Mouse (Mus musculus): Measurements from ENCODE around the gene Gm10309. TPM values are rescaled to one million over a fixed set of nuclear protein-coding genes. Genes with fewer than 3 reads are reported as not detected.
"Not testable (repeated sequence)": the region's sequence is repeated elsewhere in the genome, so short reads cannot be mapped to it uniquely, and the experiment has no call there.

The Gm10309 gene
- polyA plus RNA-seq, 1 experiment: 0.05 TPM

- 64% methylated on average over 7 of the region's 7 CpGs for WGBS
- H3K4me1 ChIP-seq (ENCODE audit: control insufficient read depth, insufficient read depth, insufficient read length, low read length): no peaks in the 10 kb centered on the region
- no peak overlapping the region for H3K27ac ChIP-seq (ENCODE audit: insufficient read depth, low read depth, low read length)
- H3K27me3 ChIP-seq (ENCODE audit: control insufficient read depth, insufficient read depth, low read length): no peaks in the 10 kb centered on the region
- H3K4me3 ChIP-seq (ENCODE audit: low read depth, low read length): no peak overlapping the region
- TF ChIP-seq CTCF (IDR thresholded peaks at IDR 0.05; ENCODE audit: extremely low read depth, insufficient read length, insufficient replicate concordance, low read depth, low read length): no peak
- TF ChIP-seq POLR2A (IDR thresholded peaks at IDR 0.05; ENCODE audit: low read depth, low read length): no peak
- peaks cover 9% of the 10 kb centered on the region for H3K36me3 ChIP-seq (ENCODE audit: control insufficient read depth, insufficient read depth, low read length)
Measured at GRCm38 (mm10) chr17:86492376-86492775, 12.7 kb downstream of the Gm10309 start.

DNA sequence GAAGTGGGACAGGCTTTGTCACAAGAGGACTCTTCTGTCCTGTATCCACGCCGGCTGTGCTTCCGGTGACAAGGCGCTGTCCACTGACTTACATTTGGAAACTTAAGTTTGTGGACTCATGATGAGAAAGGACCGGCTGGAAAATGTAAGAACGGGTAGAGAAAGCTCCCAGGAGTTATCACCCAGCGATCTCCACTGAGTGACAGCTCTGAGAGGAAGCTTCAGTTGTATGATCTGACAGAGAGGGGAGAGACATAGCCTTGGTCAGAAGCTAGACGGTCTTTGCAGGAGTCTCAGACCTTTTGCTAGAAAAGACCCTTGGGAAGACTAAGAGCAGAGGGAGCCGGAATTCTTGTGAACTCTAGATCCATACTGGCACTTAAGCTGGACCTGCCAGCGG is 15.2 kb downstream of the Gm10309 start:
- H3K4me1 ChIP-seq (ENCODE audit: control insufficient read depth, insufficient read depth, insufficient read length, low read length): no peaks in the 10 kb centered on the region
- WGBS: 90% methylated on average over 10 of the region's 10 CpGs
- peaks cover 9% of the 10 kb centered on the region for H3K36me3 ChIP-seq (ENCODE audit: control insufficient read depth, insufficient read depth, low read length)
- no peak overlapping the region for H3K4me3 ChIP-seq (ENCODE audit: low read depth, low read length)
- H3K27me3 ChIP-seq (ENCODE audit: control insufficient read depth, insufficient read depth, low read length): no peaks in the 10 kb centered on the region
- H3K27ac ChIP-seq (ENCODE audit: insufficient read depth, low read depth, low read length): no peak overlapping the region
- no peak for TF ChIP-seq POLR2A (IDR thresholded peaks at IDR 0.05; ENCODE audit: low read depth, low read length)
- TF ChIP-seq CTCF (IDR thresholded peaks at IDR 0.05; ENCODE audit: extremely low read depth, insufficient read length, insufficient replicate concordance, low read depth, low read length): no peak

- Histone ChIP-seq H3K4me1 (ENCODE audit: control insufficient read depth, insufficient read depth, insufficient read length, low read length) (0 out of 2 replicates have a peak, but pooled peaks cover 2% of the 10 kb centered on the region), H3K27ac (ENCODE audit: insufficient read depth, low read depth, low read length) (no peak overlapping the region), H3K4me3 (ENCODE audit: low read depth, low read length) (no peak overlapping the region), H3K27me3 (ENCODE audit: control insufficient read depth, insufficient read depth, low read length) (no peaks in the 10 kb centered on the region), H3K36me3 (ENCODE audit: control insufficient read depth, insufficient read depth, low read length) (peaks cover 7% of the 10 kb centered on the region)
- WGBS: 85% methylated on average over 3 of the region's 3 CpGs
- TF ChIP-seq POLR2A (IDR thresholded peaks at IDR 0.05; ENCODE audit: low read depth, low read length): no peak
- TF ChIP-seq CTCF (IDR thresholded peaks at IDR 0.05; ENCODE audit: extremely low read depth, insufficient read length, insufficient replicate concordance, low read depth, low read length): no peak
Measured at GRCm38 (mm10) chr17:86487450-86487849, 17.6 kb downstream of the Gm10309 start.

DNA sequence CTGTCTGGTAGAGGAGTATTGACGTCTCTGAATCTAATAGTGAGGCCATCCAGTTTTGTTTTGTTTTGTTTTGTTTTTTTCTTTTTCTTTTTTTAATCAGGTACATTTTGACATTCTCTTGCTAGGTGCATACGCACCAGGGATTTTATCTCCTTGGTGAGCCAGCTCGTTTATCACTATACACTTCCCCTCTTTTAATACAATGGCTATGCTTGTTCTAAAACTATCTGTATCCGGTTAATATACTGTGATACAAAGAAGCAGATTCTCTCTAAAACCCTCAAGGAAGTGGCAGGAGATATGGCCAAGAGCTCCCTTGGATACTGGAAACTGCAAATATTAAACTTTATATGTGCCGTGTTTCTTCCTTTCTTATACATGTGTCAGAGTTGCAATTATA is 18.4 kb downstream of the Gm10309 start:
- H3K4me1 ChIP-seq (ENCODE audit: control insufficient read depth, insufficient read depth, insufficient read length, low read length): 0 out of 2 replicates have a peak, but pooled peaks cover 2% of the 10 kb centered on the region
- H3K36me3 ChIP-seq (ENCODE audit: control insufficient read depth, insufficient read depth, low read length): peaks cover 7% of the 10 kb centered on the region; the same call in 1 of the 2 replicates
- 89% methylated on average over 5 of the region's 5 CpGs for WGBS
- H3K4me3 ChIP-seq (ENCODE audit: low read depth, low read length): no peak overlapping the region
- no peaks in the 10 kb centered on the region for H3K27me3 ChIP-seq (ENCODE audit: control insufficient read depth, insufficient read depth, low read length)
- TF ChIP-seq CTCF (IDR thresholded peaks at IDR 0.05; ENCODE audit: extremely low read depth, insufficient read length, insufficient replicate concordance, low read depth, low read length) (no peak), POLR2A (IDR thresholded peaks at IDR 0.05; ENCODE audit: low read depth, low read length) (no peak)
- H3K27ac ChIP-seq (ENCODE audit: insufficient read depth, low read depth, low read length): no peak overlapping the region

DNA sequence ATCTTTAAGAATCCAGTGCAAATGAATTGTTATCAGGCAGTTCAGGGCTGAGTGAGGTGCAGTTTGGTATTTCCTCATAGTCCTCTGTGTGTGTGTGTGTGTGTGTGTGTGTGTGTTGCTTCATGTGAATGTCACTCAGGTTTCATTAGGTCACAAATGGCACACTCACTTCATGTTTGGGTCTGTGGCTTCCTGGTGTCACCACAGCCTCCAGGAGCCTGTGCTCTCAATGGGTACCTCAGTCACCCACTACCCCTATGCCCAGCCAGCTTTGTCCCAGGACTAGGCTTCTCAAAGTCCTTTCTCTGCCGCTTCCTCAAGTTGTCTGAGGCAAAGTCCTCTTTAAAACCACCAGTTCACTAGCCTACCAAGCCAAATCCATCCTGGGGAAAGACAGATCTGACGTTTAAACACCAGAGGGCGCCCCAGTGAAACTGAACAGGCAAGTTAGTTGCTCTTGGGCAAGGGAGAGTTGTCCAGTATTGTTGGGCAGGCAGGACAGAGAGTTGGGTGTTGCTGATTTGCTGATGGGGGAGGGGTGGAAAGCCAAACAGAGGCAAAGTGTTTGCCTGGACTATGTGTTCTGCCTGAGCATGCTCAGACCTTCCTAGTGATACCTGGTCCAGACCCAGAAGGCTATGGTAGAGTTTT is 20.8 kb downstream of the Gm10309 start:
- TF ChIP-seq POLR2A (IDR thresholded peaks at IDR 0.05; ENCODE audit: low read depth, low read length) (no peak), CTCF (IDR thresholded peaks at IDR 0.05; ENCODE audit: extremely low read depth, insufficient read length, insufficient replicate concordance, low read depth, low read length) (peak; percentile 68; the same call in 1 of the 2 replicates)
- no peak overlapping the region for H3K4me3 ChIP-seq (ENCODE audit: low read depth, low read length)
- H3K4me1 ChIP-seq (ENCODE audit: control insufficient read depth, insufficient read depth, insufficient read length, low read length): 0 out of 2 replicates have a peak, but pooled peaks cover 2% of the 10 kb centered on the region
- no peaks in the 10 kb centered on the region for H3K27me3 ChIP-seq (ENCODE audit: control insufficient read depth, insufficient read depth, low read length)
- WGBS: 5% methylated on average over 3 of the region's 3 CpGs
- H3K27ac ChIP-seq (ENCODE audit: insufficient read depth, low read depth, low read length): no peak overlapping the region
- peaks cover 4% of the 10 kb centered on the region; the same call in 1 of the 2 replicates for H3K36me3 ChIP-seq (ENCODE audit: control insufficient read depth, insufficient read depth, low read length)

- H3K4me1 ChIP-seq (ENCODE audit: control insufficient read depth, insufficient read depth, insufficient read length, low read length): 0 out of 2 replicates have a peak, but pooled peaks cover 5% of the 10 kb centered on the region
- H3K4me3 ChIP-seq (ENCODE audit: low read depth, low read length): no peak overlapping the region
- no peak for TF ChIP-seq POLR2A (IDR thresholded peaks at IDR 0.05; ENCODE audit: low read depth, low read length)
- H3K27ac ChIP-seq (ENCODE audit: insufficient read depth, low read depth, low read length): no peak overlapping the region
- no peaks in the 10 kb centered on the region for H3K27me3 ChIP-seq (ENCODE audit: control insufficient read depth, insufficient read depth, low read length)
- WGBS: 92% methylated on average over 10 of the region's 10 CpGs
- H3K36me3 ChIP-seq (ENCODE audit: control insufficient read depth, insufficient read depth, low read length): 0 out of 2 replicates have a peak, but pooled peaks cover 2% of the 10 kb centered on the region
Measured at GRCm38 (mm10) chr17:86482675-86483074, 22.4 kb downstream of the Gm10309 start.

- Histone ChIP-seq H3K4me3 (ENCODE audit: low read depth, low read length) (no peak overlapping the region), H3K27me3 (ENCODE audit: control insufficient read depth, insufficient read depth, low read length) (no peaks in the 10 kb centered on the region), H3K36me3 (ENCODE audit: control insufficient read depth, insufficient read depth, low read length) (0 out of 2 replicates have a peak, but pooled peaks cover 2% of the 10 kb centered on the region), H3K4me1 (ENCODE audit: control insufficient read depth, insufficient read depth, insufficient read length, low read length) (0 out of 2 replicates have a peak, but pooled peaks cover 5% of the 10 kb centered on the region), H3K27ac (ENCODE audit: insufficient read depth, low read depth, low read length) (no peak overlapping the region)
- TF ChIP-seq CTCF (IDR thresholded peaks at IDR 0.05; ENCODE audit: extremely low read depth, insufficient read length, insufficient replicate concordance, low read depth, low read length) (no peak), POLR2A (IDR thresholded peaks at IDR 0.05; ENCODE audit: low read depth, low read length) (no peak)
- 54% methylated on average over 10 of the region's 10 CpGs for WGBS
Measured at GRCm38 (mm10) chr17:86479406-86479805, 25.6 kb downstream of the Gm10309 start.

GRCm38 (mm10) chr17:86477401-86477800 is 27.6 kb downstream of the Gm10309 start:
- H3K36me3 ChIP-seq (ENCODE audit: control insufficient read depth, insufficient read depth, low read length); H3K4me3 ChIP-seq (ENCODE audit: low read depth, low read length); H3K27ac ChIP-seq (ENCODE audit: insufficient read depth, low read depth, low read length); H3K27me3 ChIP-seq (ENCODE audit: control insufficient read depth, insufficient read depth, low read length); H3K4me1 ChIP-seq (ENCODE audit: control insufficient read depth, insufficient read depth, insufficient read length, low read length): not testable (repeated sequence)

Data from small intestine, adult 2 months (tissue).